Mouse (Mus musculus): Measurements from ENCODE around the gene Rbm4b.
"Not testable (repeated sequence)": the region's sequence is repeated elsewhere in the genome, so short reads cannot be mapped to it uniquely, and the experiment has no call there.

The Rbm4b gene

GRCm38 (mm10) chr19:4744026-4744425 lies 12.3 kb upstream of the Rbm4b start:
- no peak for ATAC-seq (ENCODE audit: low TSS enrichment)

GRCm38 (mm10) chr19:4745057-4745456 lies 11.2 kb upstream of the Rbm4b start:
- ATAC-seq (ENCODE audit: low TSS enrichment), result no peak

GRCm38 (mm10) chr19:4745681-4746080 lies 10.6 kb upstream of the Rbm4b start:
- 0 out of 2 replicates have a peak, but pooled peaks have one; percentile 1 for ATAC-seq (ENCODE audit: low TSS enrichment)

- ATAC-seq (ENCODE audit: low TSS enrichment), result no peak
Measured at GRCm38 (mm10) chr19:4746611-4747010, 9.7 kb upstream of the Rbm4b start.

- ATAC-seq (ENCODE audit: low TSS enrichment), result no peak
Measured at GRCm38 (mm10) chr19:4747631-4748312, 8.5 kb upstream of the Rbm4b start.

GRCm38 (mm10) chr19:4748493-4748892 lies 7.8 kb upstream of the Rbm4b start:
- ATAC-seq (ENCODE audit: low TSS enrichment), result no peak

GRCm38 (mm10) chr19:4749975-4750374 lies 6.3 kb upstream of the Rbm4b start:
- ATAC-seq (ENCODE audit: low TSS enrichment), result no peak

GRCm38 (mm10) chr19:4755565-4756192 lies 618 bp upstream of the Rbm4b start:
- ATAC-seq (ENCODE audit: low TSS enrichment), result peak; percentile 71

- ATAC-seq (ENCODE audit: low TSS enrichment), result no peak
Measured at GRCm38 (mm10) chr19:4756921-4757320, 624 bp downstream of the Rbm4b start.

GRCm38 (mm10) chr19:4760544-4760943 lies 4.2 kb downstream of the Rbm4b start:
- not testable (repeated sequence) for ATAC-seq (ENCODE audit: low TSS enrichment)

- ATAC-seq (ENCODE audit: low TSS enrichment), result no peak
Measured at GRCm38 (mm10) chr19:4762876-4763275, 6.6 kb downstream of the Rbm4b start.

- ATAC-seq (ENCODE audit: low TSS enrichment), result no peak
Measured at GRCm38 (mm10) chr19:4767507-4768148, 11.3 kb downstream of the Rbm4b start.

- ATAC-seq (ENCODE audit: low TSS enrichment), result no peak
Measured at GRCm38 (mm10) chr19:4772785-4773184, 16.5 kb downstream of the Rbm4b start.

GRCm38 (mm10) chr19:4782891-4783290 lies 26.6 kb downstream of the Rbm4b start:
- no peak for ATAC-seq (ENCODE audit: low TSS enrichment)

GRCm38 (mm10) chr19:4785206-4785605 lies 28.9 kb downstream of the Rbm4b start:
- no peak for ATAC-seq (ENCODE audit: low TSS enrichment)

GRCm38 (mm10) chr19:4786313-4786712 lies 30.0 kb downstream of the Rbm4b start:
- no peak for ATAC-seq (ENCODE audit: low TSS enrichment)

GRCm38 (mm10) chr19:4793281-4793830 lies 37.1 kb downstream of the Rbm4b start:
- 0 out of 2 replicates have a peak, but pooled peaks have one; percentile 11 for ATAC-seq (ENCODE audit: low TSS enrichment)

- peak; percentile 99 for ATAC-seq (ENCODE audit: low TSS enrichment)
Measured at GRCm38 (mm10) chr19:4793831-4794422, 37.6 kb downstream of the Rbm4b start, which contains the start of gene Rbm4. Gene Rbm4, minus strand, starts transcription at chr19:4793901.

- ATAC-seq (ENCODE audit: low TSS enrichment), result no peak
Measured at GRCm38 (mm10) chr19:4795929-4796328, 39.6 kb downstream of the Rbm4b start.

- peak; percentile 48; the same call in 1 of the 2 replicates for ATAC-seq (ENCODE audit: low TSS enrichment)
Measured at GRCm38 (mm10) chr19:4797846-4798245, 41.5 kb downstream of the Rbm4b start.

- no peak for ATAC-seq (ENCODE audit: low TSS enrichment)
Measured at GRCm38 (mm10) chr19:4799083-4799482, 42.8 kb downstream of the Rbm4b start.

GRCm38 (mm10) chr19:4802691-4803091 lies 46.4 kb downstream of the Rbm4b start:
- ATAC-seq (ENCODE audit: low TSS enrichment), result no peak

Measured in frontal cortex, adult (tissue).